ENCODE assay signal across 26 mouse cellular contexts in the genomic region with DNA sequence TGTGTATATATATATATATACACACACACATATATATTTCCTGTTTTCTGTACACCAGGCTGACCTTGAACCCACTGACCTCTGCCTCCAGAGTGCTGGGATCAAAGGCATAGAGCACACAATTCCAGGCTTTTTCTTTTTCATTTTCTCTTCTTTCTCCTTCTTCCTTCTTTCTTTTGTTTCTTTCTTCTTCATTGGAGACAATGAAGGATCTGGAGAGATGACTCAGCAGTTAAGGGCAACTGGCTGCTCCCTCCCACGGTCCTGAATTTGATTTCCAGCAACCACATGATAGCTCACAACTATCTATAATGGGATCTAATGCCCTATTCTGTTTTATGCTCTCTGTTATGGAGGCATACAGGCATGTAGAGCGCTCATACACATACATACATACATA. TPM values are rescaled to one million over a fixed set of nuclear protein-coding genes. Genes with fewer than 3 reads are reported as not detected.
DNase-seq lines count a peak whose midpoint lies in the region; ATAC-seq and TF ChIP-seq lines count a peak whose summit lies in the region.
"Had no signal": no experiment of that assay in that cellular context is flagged by ENCODE, and none has a peak within 500 bp of the region (broad histone marks: within the 10 kb centered on the region; RNA-seq: fewer than 3 reads in every experiment).

No protein-coding gene starts in this region.

- no peak for DNase-seq in kidney, postnatal 4 days
- DNase-seq in 3T3-L1 (ENCODE audit: low read depth, low spot score) = peak; percentile 45
- peak; percentile 52 for DNase-seq in NIH3T3 (ENCODE audit: low read depth)
- no peak for DNase-seq in forebrain, embryonic 14.5 days (ENCODE audit: low spot score)
- DNase-seq in heart, adult 18-20 months = no peak
- DNase-seq in midbrain, embryonic 14.5 days = no peak
- DNase-seq: adrenal gland, postnatal 25 days; cerebellum, adult 2 months; cerebellum, postnatal 10 days; gastrocnemius, postnatal 14 days; heart, postnatal 36 days; kidney, adult 11 months had no signal

- no peak for ATAC-seq in kidney, embryonic 16.5 days (ENCODE audit: low FRiP score, low TSS enrichment)
- no peak for ATAC-seq in forebrain, embryonic 14.5 days
- no peak for ATAC-seq in midbrain, embryonic 14.5 days (ENCODE audit: low FRiP score, low TSS enrichment)

- TF ChIP-seq POLR2A in ES-Bruce4 (IDR thresholded peaks at IDR 0.05; ENCODE audit: insufficient read depth, low read length) = no peak

- no peaks in the 10 kb centered on the region for H3K27me3 ChIP-seq in kidney, embryonic 16.5 days (ENCODE audit: insufficient read depth, low read length)
- H3K27me3 ChIP-seq in ES-Bruce4 (ENCODE audit: control insufficient read depth, insufficient read depth, low read length, poor library complexity, severe bottlenecking) = no peaks in the 10 kb centered on the region
- H3K27me3 ChIP-seq in forebrain, embryonic 14.5 days (replicated peaks; ENCODE audit: control insufficient read depth, insufficient read depth, low read length) = no peaks in the 10 kb centered on the region
- H3K27me3 ChIP-seq in midbrain, embryonic 14.5 days (ENCODE audit: control insufficient read depth, insufficient read depth, low read length) = no peaks in the 10 kb centered on the region
- H3K27me3 ChIP-seq: heart, embryonic 13.5 days; hindbrain, embryonic 12.5 days had no signal

- peaks cover 18% of the 10 kb centered on the region for H3K4me1 ChIP-seq in kidney, embryonic 16.5 days (ENCODE audit: insufficient read depth, low read length)
- peaks cover 9% of the 10 kb centered on the region for H3K4me1 ChIP-seq in ES-Bruce4 (ENCODE audit: control insufficient read depth, insufficient read depth, low read length)
- peaks cover 20% of the 10 kb centered on the region for H3K4me1 ChIP-seq in forebrain, embryonic 14.5 days (ENCODE audit: control insufficient read depth, insufficient read depth, low read length)
- peaks cover 18% of the 10 kb centered on the region for H3K4me1 ChIP-seq in midbrain, embryonic 14.5 days (ENCODE audit: control insufficient read depth, insufficient read depth, low read length)

- WGBS in kidney, embryonic 16.5 days = 77% methylated on average over 2 of the region's 2 CpGs
- 79% methylated on average over 2 of the region's 2 CpGs for WGBS in forebrain, embryonic 14.5 days
- WGBS in midbrain, embryonic 14.5 days = 67% methylated on average over 2 of the region's 2 CpGs

- H3K4me2 ChIP-seq in kidney, embryonic 16.5 days (replicated peaks; ENCODE audit: low read depth, low read length) = no peak overlapping the region
- H3K4me2 ChIP-seq in forebrain, embryonic 14.5 days (ENCODE audit: low read length) = no peak overlapping the region
- no peak overlapping the region for H3K4me2 ChIP-seq in midbrain, embryonic 14.5 days (ENCODE audit: low read length)

- 0 out of 2 replicates have a peak overlapping the region, but pooled peaks have one; percentile 16 for H3K9ac ChIP-seq in kidney, embryonic 16.5 days (replicated peaks; ENCODE audit: low read length)
- peak overlapping the region; percentile 50 for H3K9ac ChIP-seq in ES-Bruce4 (ENCODE audit: low read depth, poor library complexity, severe bottlenecking)
- H3K9ac ChIP-seq in forebrain, embryonic 14.5 days (ENCODE audit: low read length) = no peak overlapping the region
- no peak overlapping the region for H3K9ac ChIP-seq in midbrain, embryonic 14.5 days (replicated peaks; ENCODE audit: low read length)

- no peak for TF ChIP-seq EP300 in ES-Bruce4 (IDR thresholded peaks at IDR 0.05; ENCODE audit: insufficient read depth, low read depth, low read length)

- no peaks in the 10 kb centered on the region for H3K9me3 ChIP-seq in kidney, embryonic 16.5 days (ENCODE audit: low read length)
- H3K9me3 ChIP-seq in ES-Bruce4 (replicated peaks; ENCODE audit: control insufficient read depth, insufficient read depth, low read length, poor library complexity, severe bottlenecking) = no peaks in the 10 kb centered on the region
- H3K9me3 ChIP-seq in forebrain, embryonic 14.5 days (replicated peaks; ENCODE audit: control insufficient read depth, low read length) = no peaks in the 10 kb centered on the region
- no peaks in the 10 kb centered on the region for H3K9me3 ChIP-seq in midbrain, embryonic 14.5 days (ENCODE audit: control insufficient read depth, low read length)
- H3K9me3 ChIP-seq: embryonic facial prominence, embryonic 10.5 days; forebrain, embryonic 10.5 days; heart, embryonic 13.5 days; hindbrain, embryonic 12.5 days had no signal

- no peak for TF ChIP-seq CTCF in ES-Bruce4 (IDR thresholded peaks at IDR 0.05; ENCODE audit: low read depth, low read length)

- H3K27ac ChIP-seq in kidney, embryonic 16.5 days (ENCODE audit: low read length) = no peak overlapping the region
- peak overlapping the region; percentile 93 for H3K27ac ChIP-seq in ES-Bruce4 (ENCODE audit: insufficient read depth, low read length)
- no peak overlapping the region for H3K27ac ChIP-seq in forebrain, embryonic 14.5 days (ENCODE audit: low read depth, low read length)
- no peak overlapping the region for H3K27ac ChIP-seq in midbrain, embryonic 14.5 days (replicated peaks; ENCODE audit: low read depth, low read length)

- peaks cover 10% of the 10 kb centered on the region for H3K36me3 ChIP-seq in kidney, embryonic 16.5 days (ENCODE audit: insufficient read depth, low read length)
- H3K36me3 ChIP-seq in ES-Bruce4 (ENCODE audit: control insufficient read depth, insufficient read depth, low read length, poor library complexity, severe bottlenecking) = peaks cover 26% of the 10 kb centered on the region
- H3K36me3 ChIP-seq in forebrain, embryonic 14.5 days (ENCODE audit: control insufficient read depth, insufficient read depth, low read length) = peaks cover 10% of the 10 kb centered on the region
- peaks cover 13% of the 10 kb centered on the region for H3K36me3 ChIP-seq in midbrain, embryonic 14.5 days (ENCODE audit: control insufficient read depth, insufficient read depth, low read length)

- no peak overlapping the region for H3K4me3 ChIP-seq in kidney, embryonic 16.5 days (ENCODE audit: low read length)
- no peak overlapping the region for H3K4me3 ChIP-seq in ES-Bruce4 (ENCODE audit: low read depth, low read length)
- H3K4me3 ChIP-seq in forebrain, embryonic 14.5 days (ENCODE audit: low read depth, low read length) = no peak overlapping the region
- no peak overlapping the region for H3K4me3 ChIP-seq in midbrain, embryonic 14.5 days (replicated peaks; ENCODE audit: low read depth, low read length)

RNA-seq across cellular contexts. Expression of a gene that starts 1.2 kb away (rescaled TPM):
- 211 and 227 TPM in 2 replicates for polyA plus RNA-seq in kidney, embryonic 16.5 days (2015; fragmentation: Nextera tagmentation; extraction: Ambion mirVana)
- 686 and 799 TPM in 2 replicates for polyA plus RNA-seq in ES-Bruce4 (2011; ENCODE audit: insufficient read depth, insufficient read length, low read depth, missing spikeins)
- polyA plus RNA-seq in forebrain, embryonic 14.5 days (2014; fragmentation: Nextera tagmentation; extraction: Ambion mirVana) = 95.7 and 99.4 TPM in 2 replicates
- 10 to 100 TPM; 81.1 to 85.7 TPM for total RNA-seq in heart, adult 18-20 months (2021)
- 80.6 and 135 TPM in 2 replicates for polyA plus RNA-seq in midbrain, embryonic 14.5 days (2014; fragmentation: Nextera tagmentation; extraction: Ambion mirVana)

RNA-seq across cellular contexts. Expression of a gene that starts 8.7 kb away (rescaled TPM):
- polyA plus RNA-seq in kidney, embryonic 16.5 days (2015; fragmentation: Nextera tagmentation; extraction: Ambion mirVana) = not detected in 2 replicates
- polyA plus RNA-seq in ES-Bruce4 (2011; ENCODE audit: insufficient read depth, insufficient read length, low read depth, missing spikeins) = 0.41 TPM in 1 of 2 replicates, not detected in the other
- polyA plus RNA-seq in forebrain, embryonic 14.5 days (2014; fragmentation: Nextera tagmentation; extraction: Ambion mirVana) = not detected in 2 replicates
- total RNA-seq in heart, adult 18-20 months (2021) = 1 to 10 TPM; 6.1 to 7.4 TPM
- polyA plus RNA-seq in midbrain, embryonic 14.5 days (2014; fragmentation: Nextera tagmentation; extraction: Ambion mirVana) = not detected in 2 replicates
- total RNA-seq: adrenal gland, postnatal 25 days; granulocyte monocyte progenitor cell, adult 5-6 weeks had no signal
- polyA plus RNA-seq: cerebellum, adult 2 months; embryonic facial prominence, embryonic 10.5 days; embryonic facial prominence, embryonic 14.5 days; erythroblast, embryonic 14.5 days; forebrain, embryonic 10.5 days; forebrain, embryonic 16.5 days; frontal cortex, adult 2 months; hindbrain, embryonic 12.5 days; hindbrain, postnatal 0 days; intestine, embryonic 14.5 days had no signal

RNA-seq across cellular contexts. Expression of a gene that starts 16.7 kb away (rescaled TPM):
- 1.5 and 1.6 TPM in 2 replicates for polyA plus RNA-seq in kidney, embryonic 16.5 days (2015; fragmentation: Nextera tagmentation; extraction: Ambion mirVana)
- 5.0 and 5.2 TPM in 2 replicates for polyA plus RNA-seq in ES-Bruce4 (2011; ENCODE audit: insufficient read depth, insufficient read length, low read depth, missing spikeins)
- polyA plus RNA-seq in forebrain, embryonic 14.5 days (2014; fragmentation: Nextera tagmentation; extraction: Ambion mirVana) = 0.22 TPM in 1 of 2 replicates, not detected in the other
- total RNA-seq in heart, adult 18-20 months (2021) = under 1 TPM; 0.25 to 0.28 TPM
- polyA plus RNA-seq in midbrain, embryonic 14.5 days (2014; fragmentation: Nextera tagmentation; extraction: Ambion mirVana) = not detected in 2 replicates
- total RNA-seq: adrenal gland, postnatal 25 days; granulocyte monocyte progenitor cell, adult 5-6 weeks had no signal
- polyA plus RNA-seq: erythroblast, embryonic 14.5 days had no signal

RNA-seq across cellular contexts. Expression of a gene that starts 23.8 kb away (rescaled TPM):
- polyA plus RNA-seq in kidney, embryonic 16.5 days (2015; fragmentation: Nextera tagmentation; extraction: Ambion mirVana) = not detected in 2 replicates
- not detected in 2 replicates for polyA plus RNA-seq in ES-Bruce4 (2011; ENCODE audit: insufficient read depth, insufficient read length, low read depth, missing spikeins)
- polyA plus RNA-seq in forebrain, embryonic 14.5 days (2014; fragmentation: Nextera tagmentation; extraction: Ambion mirVana) = 0.46 TPM in 1 of 2 replicates, not detected in the other
- not detected for total RNA-seq in heart, adult 18-20 months (2021)
- 0.34 TPM in 1 of 2 replicates, not detected in the other for polyA plus RNA-seq in midbrain, embryonic 14.5 days (2014; fragmentation: Nextera tagmentation; extraction: Ambion mirVana)
- total RNA-seq: adrenal gland, postnatal 25 days; granulocyte monocyte progenitor cell, adult 5-6 weeks; heart, postnatal 36 days; hindbrain, postnatal 0 days had no signal
- polyA plus RNA-seq: erythroblast, embryonic 14.5 days; forebrain, embryonic 10.5 days; frontal cortex, adult 2 months; heart, embryonic 13.5 days; heart, postnatal 0 days had no signal

RNA-seq across cellular contexts. Expression of a gene that starts 26.4 kb away (rescaled TPM):
- 1.7 and 1.9 TPM in 2 replicates for polyA plus RNA-seq in kidney, embryonic 16.5 days (2015; fragmentation: Nextera tagmentation; extraction: Ambion mirVana)
- polyA plus RNA-seq in ES-Bruce4 (2011; ENCODE audit: insufficient read depth, insufficient read length, low read depth, missing spikeins) = 0.88 TPM in 1 of 2 replicates, not detected in the other
- 6.2 and 11.0 TPM in 2 replicates for polyA plus RNA-seq in forebrain, embryonic 14.5 days (2014; fragmentation: Nextera tagmentation; extraction: Ambion mirVana)
- 1 to 10 TPM; 1.7 to 2.3 TPM for total RNA-seq in heart, adult 18-20 months (2021)
- polyA plus RNA-seq in midbrain, embryonic 14.5 days (2014; fragmentation: Nextera tagmentation; extraction: Ambion mirVana) = 11.6 and 26.5 TPM in 2 replicates
- total RNA-seq: granulocyte monocyte progenitor cell, adult 5-6 weeks had no signal
- polyA plus RNA-seq: erythroblast, embryonic 14.5 days had no signal

Comparison
In these comparisons a context has a peak if more than half of its experiments do, and no peak if none do; other contexts are left out.
1. H3K9ac ChIP-seq: peak in kidney, embryonic 16.5 days (single experiment) and ES-Bruce4 (single experiment); none in forebrain, embryonic 14.5 days (single experiment) and midbrain, embryonic 14.5 days (single experiment).
2. DNase-seq: peak in 3T3-L1 (single experiment) and NIH3T3 (single experiment); none in kidney, postnatal 4 days (0 of 2), forebrain, embryonic 14.5 days (single experiment), heart, adult 18-20 months (0 of 2) and midbrain, embryonic 14.5 days (single experiment).